8 mouse cellular contexts compared by ENCODE assay signal in genomic region chr5:108269811-108270151, GRCm38 (mm10). TPM values are rescaled to one million over a fixed set of nuclear protein-coding genes. Genes with fewer than 3 reads are reported as not detected.
DNase-seq lines count a peak whose midpoint lies in the region; ATAC-seq and TF ChIP-seq lines count a peak whose summit lies in the region.

No protein-coding gene starts in this region.

- TF ChIP-seq POLR2A in kidney, adult 2 months (IDR thresholded peaks at IDR 0.05; ENCODE audit: low read depth, low read length): no peak

- no peak for ATAC-seq in hindbrain, embryonic 14.5 days (ENCODE audit: low FRiP score)
- no peak for ATAC-seq in midbrain, embryonic 15.5 days (replicated peaks)

- H3K4me1 ChIP-seq in kidney, adult 2 months (ENCODE audit: control insufficient read depth, insufficient read depth, low read length): peaks cover 10% of the 10 kb centered on the region; the same call in 1 of the 2 replicates
- peaks cover 36% of the 10 kb centered on the region for H3K4me1 ChIP-seq in hindbrain, embryonic 14.5 days (replicated peaks; ENCODE audit: control insufficient read depth, insufficient read depth, low read length)
- H3K4me1 ChIP-seq in midbrain, embryonic 15.5 days: peaks cover 41% of the 10 kb centered on the region

- H3K4me2 ChIP-seq in hindbrain, embryonic 14.5 days (replicated peaks): peak overlapping the region; percentile 88
- H3K4me2 ChIP-seq in midbrain, embryonic 15.5 days: peak overlapping the region; percentile 71

- WGBS in kidney, adult 2 months: 2% methylated on average over 7 of the region's 7 CpGs
- WGBS in hindbrain, embryonic 14.5 days: 21% methylated on average over 7 of the region's 7 CpGs
- WGBS in midbrain, embryonic 15.5 days: 17% methylated on average over 7 of the region's 7 CpGs

- peak overlapping the region; percentile 76 for H3K4me3 ChIP-seq in kidney, adult 2 months (ENCODE audit: insufficient read depth, low read depth, low read length)
- peak overlapping the region; percentile 91 for H3K4me3 ChIP-seq in hindbrain, embryonic 14.5 days (replicated peaks; ENCODE audit: low read length)
- H3K4me3 ChIP-seq in midbrain, embryonic 15.5 days: peak overlapping the region; percentile 91

- H3K27me3 ChIP-seq in kidney, adult 2 months (replicated peaks; ENCODE audit: control insufficient read depth, insufficient read depth, low read length): no peaks in the 10 kb centered on the region
- H3K27me3 ChIP-seq in hindbrain, embryonic 14.5 days (ENCODE audit: control insufficient read depth, insufficient read depth, low read length): no peaks in the 10 kb centered on the region
- no peaks in the 10 kb centered on the region for H3K27me3 ChIP-seq in midbrain, embryonic 15.5 days (replicated peaks)

- no peaks in the 10 kb centered on the region for H3K36me3 ChIP-seq in kidney, adult 2 months (ENCODE audit: control insufficient read depth, insufficient read depth, low read length)
- H3K36me3 ChIP-seq in hindbrain, embryonic 14.5 days (replicated peaks; ENCODE audit: control insufficient read depth, insufficient read depth): no peaks in the 10 kb centered on the region; the same call in 1 of the 2 replicates
- no peaks in the 10 kb centered on the region for H3K36me3 ChIP-seq in midbrain, embryonic 15.5 days (replicated peaks)

- peak overlapping the region; percentile 41 for H3K27ac ChIP-seq in kidney, adult 2 months (ENCODE audit: insufficient read depth, low read depth, low read length)
- no peak overlapping the region for H3K27ac ChIP-seq in hindbrain, embryonic 14.5 days
- no peak overlapping the region for H3K27ac ChIP-seq in midbrain, embryonic 15.5 days

- peak overlapping the region; percentile 93 for H3K9ac ChIP-seq in hindbrain, embryonic 14.5 days
- peak overlapping the region; percentile 95 for H3K9ac ChIP-seq in midbrain, embryonic 15.5 days

- DNase-seq in kidney, adult 2 months: peak; percentile 15
- DNase-seq in kidney, postnatal 36 days: no peak
- DNase-seq in brain, adult 2 months (ENCODE audit: low read depth, low spot score): peak; percentile 13
- DNase-seq in hindbrain, embryonic 14.5 days (ENCODE audit: low spot score): no peak
- no peak for DNase-seq in spleen, postnatal 10 days (ENCODE audit: low spot score in 2 of 2)
- DNase-seq in kidney, postnatal 10 days: no peak
- DNase-seq in adrenal gland, postnatal 14 days: no peak

- TF ChIP-seq CTCF in kidney, adult 2 months (conservative IDR thresholded peaks at IDR 0.05; ENCODE audit: insufficient read depth, insufficient read length, low read depth, low read length): no peak

- no peaks in the 10 kb centered on the region for H3K9me3 ChIP-seq in hindbrain, embryonic 14.5 days (ENCODE audit: control insufficient read depth, low read length)
- no peaks in the 10 kb centered on the region for H3K9me3 ChIP-seq in midbrain, embryonic 15.5 days

RNA-seq across cellular contexts. Expression of gene Dr1, which starts 1.1 kb away (rescaled TPM):
- 16.3 and 19.5 TPM in 2 replicates for polyA plus RNA-seq in kidney, adult 2 months (2012; rRNA removed)
- 45.7 and 52.3 TPM in 2 replicates for polyA plus RNA-seq in hindbrain, embryonic 14.5 days (2014; fragmentation: Nextera tagmentation; extraction: Ambion mirVana)
- 40.1 and 42.9 TPM in 2 replicates for polyA plus RNA-seq in midbrain, embryonic 15.5 days (2015; fragmentation: Nextera tagmentation; extraction: Ambion mirVana)
- total RNA-seq in adrenal gland, postnatal 14 days (2021): 29.9 and 33.0 TPM in 2 replicates

RNA-seq across cellular contexts. Expression of gene Pigg, which starts 42.6 kb away (rescaled TPM):
- polyA plus RNA-seq in kidney, adult 2 months (2012; rRNA removed): 16.6 and 18.7 TPM in 2 replicates
- polyA plus RNA-seq in hindbrain, embryonic 14.5 days (2014; fragmentation: Nextera tagmentation; extraction: Ambion mirVana): 2.3 and 2.9 TPM in 2 replicates
- polyA plus RNA-seq in midbrain, embryonic 15.5 days (2015; fragmentation: Nextera tagmentation; extraction: Ambion mirVana): 5.6 and 6.3 TPM in 2 replicates
- total RNA-seq in adrenal gland, postnatal 14 days (2021): 8.7 and 9.7 TPM in 2 replicates

Comparison
In these comparisons a context has a peak if more than half of its experiments do, and no peak if none do; other contexts are left out.
1. DNase-seq: peak in kidney, adult 2 months (single experiment) and brain, adult 2 months (single experiment); none in kidney, postnatal 36 days (0 of 2), hindbrain, embryonic 14.5 days (single experiment), spleen, postnatal 10 days (0 of 2), kidney, postnatal 10 days (single experiment) and adrenal gland, postnatal 14 days (single experiment).
2. Peak in every context shown above with its lines, with median percentiles within 50 percentile points of each other: H3K4me3 ChIP-seq.